9 mouse cellular contexts compared by ENCODE assay signal in the genomic region with DNA sequence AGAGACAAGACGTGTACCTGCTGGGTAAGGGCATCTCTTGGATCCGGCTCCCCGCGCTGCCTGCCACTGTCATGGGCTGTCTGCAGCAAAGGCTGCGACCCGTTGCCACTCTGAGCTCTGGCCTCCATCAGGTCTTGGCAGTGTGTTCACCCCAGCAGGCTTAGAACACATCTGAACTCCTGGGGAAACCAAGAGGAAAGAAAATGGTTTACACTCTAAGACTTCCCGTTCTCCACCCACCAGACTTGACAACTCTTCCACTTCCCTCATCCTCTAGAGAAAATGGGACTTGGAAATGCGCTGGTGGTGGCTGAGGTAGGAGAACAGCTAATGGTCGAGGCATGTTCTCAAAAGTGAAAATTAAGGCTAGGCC. TPM values are rescaled to one million over a fixed set of nuclear protein-coding genes. Genes with fewer than 3 reads are reported as not detected.
A peak's percentile ranks its signal among the peaks of the same experiment; 100 is the strongest.
DNase-seq lines count a peak whose midpoint lies in the region; ATAC-seq and TF ChIP-seq lines count a peak whose summit lies in the region.
"Had no signal": no experiment of that assay in that cellular context is flagged by ENCODE, and none has a peak within 500 bp of the region (broad histone marks: within the 10 kb centered on the region; RNA-seq: fewer than 3 reads in every experiment).

No protein-coding gene starts in this region.

- H3K9ac ChIP-seq in heart, adult 2 months (ENCODE audit: low read depth, low read length) = peak overlapping the region; percentile 58
- H3K9ac ChIP-seq in ES-Bruce4 (ENCODE audit: low read depth, poor library complexity, severe bottlenecking) = peak overlapping the region; percentile 99
- peak overlapping the region; percentile 54 for H3K9ac ChIP-seq in embryonic facial prominence, embryonic 12.5 days
- peak overlapping the region; percentile 96 for H3K9ac ChIP-seq in hindbrain, embryonic 13.5 days
- peak overlapping the region; percentile 99 for H3K9ac ChIP-seq in limb, embryonic 11.5 days (ENCODE audit: low read length)
- peak overlapping the region; percentile 91 for H3K9ac ChIP-seq in neural tube, embryonic 13.5 days

- intact Hi-C loops in heart, adult 2 months (cut with DNase I) = no loop called here
- intact Hi-C loops in heart, postnatal 25 days (cut with DNase I) = loop anchor here (10.0 kb wide), 3 partner anchors 219 to 719 kb away; a partner anchor contains a TSS

- 24% methylated on average over 9 of the region's 9 CpGs for WGBS in heart, adult 2 months
- 24% methylated on average over 9 of the region's 9 CpGs for WGBS in embryonic facial prominence, embryonic 12.5 days
- WGBS in hindbrain, embryonic 13.5 days = 22% methylated on average over 9 of the region's 9 CpGs
- WGBS in limb, embryonic 11.5 days = 16% methylated on average over 9 of the region's 9 CpGs
- WGBS in neural tube, embryonic 13.5 days = 24% methylated on average over 9 of the region's 9 CpGs

- no peaks in the 10 kb centered on the region for H3K79me2 ChIP-seq in heart, adult 2 months (replicated peaks; ENCODE audit: control insufficient read depth, insufficient read depth, low read length)

- peak overlapping the region; percentile 97 for H3K27ac ChIP-seq in heart, adult 2 months
- peak overlapping the region; percentile 28 for H3K27ac ChIP-seq in ES-Bruce4 (ENCODE audit: insufficient read depth, low read length)
- H3K27ac ChIP-seq in embryonic facial prominence, embryonic 12.5 days = peak overlapping the region; percentile 36; the same call in 1 of the 2 replicates
- H3K27ac ChIP-seq in hindbrain, embryonic 13.5 days = peak overlapping the region; percentile 48
- peak overlapping the region; percentile 70 for H3K27ac ChIP-seq in limb, embryonic 11.5 days (replicated peaks; ENCODE audit: low read depth, low read length)
- 0 out of 2 replicates have a peak overlapping the region, but pooled peaks have one; percentile 14 for H3K27ac ChIP-seq in neural tube, embryonic 13.5 days (replicated peaks)

- TF ChIP-seq POLR2A in heart, adult 2 months (IDR thresholded peaks at IDR 0.05; ENCODE audit: insufficient read depth, low read depth, low read length) = no peak
- no peak for TF ChIP-seq POLR2A in ES-Bruce4 (IDR thresholded peaks at IDR 0.05; ENCODE audit: insufficient read depth, low read length)

- peak overlapping the region; percentile 77 for H3K4me3 ChIP-seq in heart, adult 2 months
- H3K4me3 ChIP-seq in ES-Bruce4 (ENCODE audit: low read depth, low read length) = peak overlapping the region; percentile 53
- H3K4me3 ChIP-seq in embryonic facial prominence, embryonic 12.5 days = peak overlapping the region; percentile 86
- peak overlapping the region; percentile 87 for H3K4me3 ChIP-seq in hindbrain, embryonic 13.5 days
- peak overlapping the region; percentile 90 for H3K4me3 ChIP-seq in limb, embryonic 11.5 days (ENCODE audit: low read depth, low read length)
- H3K4me3 ChIP-seq in neural tube, embryonic 13.5 days = peak overlapping the region; percentile 87

- DNase-seq in heart, adult 2 months = no peak
- DNase-seq in heart, postnatal 25 days (ENCODE audit: low spot score) = no peak
- DNase-seq in limb, embryonic 11.5 days (ENCODE audit: low spot score) = peak; percentile 50
- DNase-seq in thymus, adult 18-20 months = no peak

- TF ChIP-seq CTCF in heart, adult 2 months (IDR thresholded peaks at IDR 0.05) = no peak
- no peak for TF ChIP-seq CTCF in ES-Bruce4 (IDR thresholded peaks at IDR 0.05; ENCODE audit: low read depth, low read length)

- no peaks in the 10 kb centered on the region; the same call in none of the 2 replicates for H3K4me1 ChIP-seq in heart, adult 2 months (ENCODE audit: control insufficient read depth, insufficient read depth, low read length)
- no peaks in the 10 kb centered on the region for H3K4me1 ChIP-seq in ES-Bruce4 (ENCODE audit: control insufficient read depth, insufficient read depth, low read length)
- H3K4me1 ChIP-seq in embryonic facial prominence, embryonic 12.5 days = peaks cover 16% of the 10 kb centered on the region
- H3K4me1 ChIP-seq in hindbrain, embryonic 13.5 days (replicated peaks) = peaks cover 30% of the 10 kb centered on the region
- peaks cover 8% of the 10 kb centered on the region; the same call in 1 of the 2 replicates for H3K4me1 ChIP-seq in limb, embryonic 11.5 days (ENCODE audit: control insufficient read depth, insufficient read depth, low read length)
- peaks cover 32% of the 10 kb centered on the region for H3K4me1 ChIP-seq in neural tube, embryonic 13.5 days (replicated peaks)

- no peak for TF ChIP-seq EP300 in heart, adult 2 months (IDR thresholded peaks at IDR 0.05; ENCODE audit: insufficient read depth, low read depth, low read length)
- TF ChIP-seq EP300 in ES-Bruce4 (IDR thresholded peaks at IDR 0.05; ENCODE audit: insufficient read depth, low read depth, low read length) = no peak

- no peaks in the 10 kb centered on the region for H3K27me3 ChIP-seq in heart, adult 2 months (ENCODE audit: control insufficient read depth, insufficient read depth, low read length)
- no peaks in the 10 kb centered on the region for H3K27me3 ChIP-seq in ES-Bruce4 (ENCODE audit: control insufficient read depth, insufficient read depth, low read length, poor library complexity, severe bottlenecking)
- H3K27me3 ChIP-seq in embryonic facial prominence, embryonic 12.5 days = no peaks in the 10 kb centered on the region
- H3K27me3 ChIP-seq in hindbrain, embryonic 13.5 days = no peaks in the 10 kb centered on the region
- H3K27me3 ChIP-seq in limb, embryonic 11.5 days (ENCODE audit: control insufficient read depth, insufficient read depth, low read length) = no peaks in the 10 kb centered on the region
- no peaks in the 10 kb centered on the region for H3K27me3 ChIP-seq in neural tube, embryonic 13.5 days
- H3K27me3 ChIP-seq: Patski had no signal

- no peaks in the 10 kb centered on the region for H3K9me3 ChIP-seq in ES-Bruce4 (replicated peaks; ENCODE audit: control insufficient read depth, insufficient read depth, low read length, poor library complexity, severe bottlenecking)
- no peaks in the 10 kb centered on the region for H3K9me3 ChIP-seq in embryonic facial prominence, embryonic 12.5 days
- no peaks in the 10 kb centered on the region for H3K9me3 ChIP-seq in hindbrain, embryonic 13.5 days
- H3K9me3 ChIP-seq in limb, embryonic 11.5 days (ENCODE audit: control insufficient read depth, low read length) = no peaks in the 10 kb centered on the region
- no peaks in the 10 kb centered on the region for H3K9me3 ChIP-seq in neural tube, embryonic 13.5 days

- peaks cover 18% of the 10 kb centered on the region for H3K36me3 ChIP-seq in heart, adult 2 months (ENCODE audit: control insufficient read depth, insufficient read depth, low read length)
- peaks cover 51% of the 10 kb centered on the region for H3K36me3 ChIP-seq in ES-Bruce4 (ENCODE audit: control insufficient read depth, insufficient read depth, low read length, poor library complexity, severe bottlenecking)
- H3K36me3 ChIP-seq in embryonic facial prominence, embryonic 12.5 days = peaks cover 9% of the 10 kb centered on the region
- peaks cover 7% of the 10 kb centered on the region; the same call in 1 of the 2 replicates for H3K36me3 ChIP-seq in hindbrain, embryonic 13.5 days
- H3K36me3 ChIP-seq in limb, embryonic 11.5 days (ENCODE audit: control insufficient read depth, insufficient read depth, low read length) = peaks cover 3% of the 10 kb centered on the region; the same call in 1 of the 2 replicates
- H3K36me3 ChIP-seq in neural tube, embryonic 13.5 days = peaks cover 11% of the 10 kb centered on the region; the same call in 1 of the 2 replicates

- no peak for ATAC-seq in embryonic facial prominence, embryonic 12.5 days (ENCODE audit: insufficient number of reproducible peaks, insufficient read depth, low FRiP score, low TSS enrichment)
- ATAC-seq in hindbrain, embryonic 13.5 days (ENCODE audit: low FRiP score) = no peak
- ATAC-seq in limb, embryonic 11.5 days (ENCODE audit: insufficient number of reproducible peaks, low FRiP score, low TSS enrichment, low read depth) = no peak
- ATAC-seq in neural tube, embryonic 13.5 days (ENCODE audit: low read depth) = no peak
- ATAC-seq: Patski had no signal

- H3K4me2 ChIP-seq in embryonic facial prominence, embryonic 12.5 days (replicated peaks) = peak overlapping the region; percentile 85
- peak overlapping the region; percentile 97 for H3K4me2 ChIP-seq in hindbrain, embryonic 13.5 days
- peak overlapping the region; percentile 72 for H3K4me2 ChIP-seq in limb, embryonic 11.5 days (ENCODE audit: low read depth, severe bottlenecking)
- peak overlapping the region; percentile 98 for H3K4me2 ChIP-seq in neural tube, embryonic 13.5 days

RNA-seq across cellular contexts. Expression of a gene that starts 3.0 kb away (rescaled TPM):
- 10 to 100 TPM; 20.3 to 25.9 TPM for total RNA-seq in heart, adult 2 months (2021)
- polyA plus RNA-seq in heart, adult 2 months (2012; rRNA removed) = 14.8 and 21.2 TPM in 2 replicates
- 10 to 100 TPM; 28.7 to 29.0 TPM for total RNA-seq in heart, postnatal 25 days (2021)
- polyA plus RNA-seq in ES-Bruce4 (2011; ENCODE audit: insufficient read depth, insufficient read length, low read depth, missing spikeins) = 69.6 and 71.3 TPM in 2 replicates
- polyA plus RNA-seq in embryonic facial prominence, embryonic 12.5 days (2016; fragmentation: Nextera tagmentation; extraction: Ambion mirVana) = 50.7 and 53.5 TPM in 2 replicates
- 39.0 and 42.2 TPM in 2 replicates for polyA plus RNA-seq in hindbrain, embryonic 13.5 days (2015; fragmentation: Nextera tagmentation; extraction: Ambion mirVana)
- polyA plus RNA-seq in limb, embryonic 11.5 days (2014; fragmentation: Nextera tagmentation; extraction: Ambion mirVana) = 71.3 and 73.3 TPM in 2 replicates
- 37.1 and 40.5 TPM in 2 replicates for polyA plus RNA-seq in neural tube, embryonic 13.5 days (2015; fragmentation: Nextera tagmentation; extraction: Ambion mirVana)

Comparison
In these comparisons a context has a peak if more than half of its experiments do, and no peak if none do; other contexts are left out.
1. H3K27ac ChIP-seq: peak in every context shown above with its lines; median percentile 97 in heart, adult 2 months; 70 in limb, embryonic 11.5 days; 48 in hindbrain, embryonic 13.5 days; 36 in embryonic facial prominence, embryonic 12.5 days; 28 in ES-Bruce4; 14 in neural tube, embryonic 13.5 days.